Mouse (Mus musculus) heart, embryonic 15.5 days (tissue): ENCODE measurements around the gene Agxt2. TPM values are rescaled to one million over a fixed set of nuclear protein-coding genes. Genes with fewer than 3 reads are reported as not detected.

ENCODE experiments used
- ATAC-seq: fragments of 200-750 bp; cut with Nextera tagmentation; replicated peaks from 2 replicates; pipeline ENCODE4 v1.8.0; 2017; ENCODE audit warnings: low read depth, moderate TSS enrichment; ENCODE audit not compliant: insufficient number of reproducible peaks, insufficient read depth, low FRiP score
- H3K27ac ChIP-seq: fragments of 300-500 bp; sonication (generic); 2 replicates; pipeline ENCODE4 v1.5.1; 2015; ENCODE audit warnings: mild to moderate bottlenecking, inconsistent platforms
- H3K27me3 ChIP-seq: fragments of 300-500 bp; sonication (generic); 2 replicates; pipeline ENCODE4 v1.6.1; 2015; ENCODE audit warnings: inconsistent platforms
- H3K36me3 ChIP-seq: fragments of 300-500 bp; sonication (generic); 2 replicates; pipeline ENCODE4 v1.6.1; 2015; ENCODE audit warnings: mild to moderate bottlenecking, inconsistent platforms
- H3K4me1 ChIP-seq: fragments of 300-500 bp; sonication (generic); replicated peaks from 2 replicates; pipeline ENCODE4 v1.6.1; 2015; ENCODE audit warnings: inconsistent platforms
- H3K4me2 ChIP-seq: fragments of 300-500 bp; sonication (generic); 2 replicates; pipeline ENCODE4 v1.6.1; 2015; ENCODE audit warnings: inconsistent platforms, mild to moderate bottlenecking, moderate library complexity
- H3K4me3 ChIP-seq: fragments of 300-500 bp; sonication (generic); 2 replicates; pipeline ENCODE4 v1.5.1; 2015; ENCODE audit warnings: mild to moderate bottlenecking, inconsistent platforms
- H3K9ac ChIP-seq: fragments of 300-500 bp; sonication (generic); 2 replicates; pipeline ENCODE4 v1.6.1; 2015; ENCODE audit warnings: mild to moderate bottlenecking, inconsistent platforms
- H3K9me3 ChIP-seq: fragments of 300-500 bp; sonication (generic); replicated peaks from 2 replicates; pipeline ENCODE4 v1.6.1; 2016; ENCODE audit warnings: inconsistent platforms
- WGBS: fragments of 180-500 bp; shearing (Covaris S2); methylation state at CpG from one replicate; pipeline ENCODE4 v1.1.7; 2015; ENCODE audit warnings: mixed read lengths; 5-methylcytosine and 5-hydroxymethylcytosine counted together
- polyA plus RNA-seq: library from polyadenylated mRNA; unstranded; fragments of >200 nt; fragmentation: Nextera tagmentation; extraction: Ambion mirVana; gene quantifications from 2 replicates; pipeline ENCODE4 v1.2.1, GENCODE M21; 2015

Gene Agxt2
- polyA plus RNA-seq, 1 experiment from 2014 or later: not detected

DNA sequence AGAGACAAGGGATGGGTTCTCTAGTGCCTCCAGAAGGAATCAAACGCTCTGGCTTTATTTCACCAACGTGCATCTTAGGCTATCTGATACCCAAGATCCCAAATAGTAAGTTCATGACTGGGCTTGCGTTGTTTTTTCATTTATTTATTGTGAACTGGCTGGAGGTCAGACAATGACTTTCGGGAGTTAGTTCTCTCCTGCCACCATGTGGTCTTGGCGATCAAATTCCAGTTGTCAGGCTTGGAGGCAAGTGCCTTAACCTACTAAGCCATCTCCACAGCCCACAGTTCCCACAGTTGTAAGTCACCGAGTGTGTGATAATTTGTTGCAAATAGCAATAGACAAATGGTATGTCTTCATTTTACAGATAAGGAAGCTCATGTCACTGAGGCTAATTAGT lies 81.6 kb downstream of the Agxt2 start:
- Histone ChIP-seq H3K9me3 (no peaks in the 10 kb centered on the region), H3K27me3 (no peaks in the 10 kb centered on the region), H3K4me3 (no peak overlapping the region), H3K36me3 (peaks cover 4% of the 10 kb centered on the region; the same call in 1 of the 2 replicates), H3K4me2 (no peak overlapping the region), H3K27ac (no peak overlapping the region), H3K9ac (no peak overlapping the region), H3K4me1 (no peaks in the 10 kb centered on the region)
- no peak for ATAC-seq
- 71% methylated on average over 6 of the region's 6 CpGs for WGBS

DNA sequence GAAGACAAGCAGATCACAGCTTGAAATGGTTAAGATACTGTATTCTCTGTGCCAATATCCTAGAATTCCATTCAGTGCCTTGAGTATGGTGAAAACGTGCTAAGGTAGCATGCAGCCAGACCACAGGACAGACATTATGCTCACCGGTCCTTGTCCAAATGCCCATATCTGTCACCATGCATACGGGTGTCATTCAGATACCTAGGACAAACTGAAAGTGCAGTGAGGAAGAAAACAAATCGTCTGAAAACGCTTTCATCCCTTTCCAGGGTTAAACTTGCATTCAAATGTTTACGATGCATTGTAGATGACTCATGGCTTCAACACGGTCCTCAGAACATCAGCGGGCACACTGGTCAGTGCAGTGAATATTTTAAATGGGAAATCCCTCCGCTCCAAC lies 83.2 kb downstream of the Agxt2 start:
- Histone ChIP-seq H3K9me3 (no peaks in the 10 kb centered on the region), H3K9ac (no peak overlapping the region), H3K4me3 (no peak overlapping the region), H3K36me3 (peaks cover 9% of the 10 kb centered on the region), H3K27me3 (no peaks in the 10 kb centered on the region), H3K27ac (no peak overlapping the region), H3K4me2 (no peak overlapping the region), H3K4me1 (no peaks in the 10 kb centered on the region)
- 86% methylated on average over 9 of the region's 9 CpGs for WGBS
- ATAC-seq: no peak

DNA sequence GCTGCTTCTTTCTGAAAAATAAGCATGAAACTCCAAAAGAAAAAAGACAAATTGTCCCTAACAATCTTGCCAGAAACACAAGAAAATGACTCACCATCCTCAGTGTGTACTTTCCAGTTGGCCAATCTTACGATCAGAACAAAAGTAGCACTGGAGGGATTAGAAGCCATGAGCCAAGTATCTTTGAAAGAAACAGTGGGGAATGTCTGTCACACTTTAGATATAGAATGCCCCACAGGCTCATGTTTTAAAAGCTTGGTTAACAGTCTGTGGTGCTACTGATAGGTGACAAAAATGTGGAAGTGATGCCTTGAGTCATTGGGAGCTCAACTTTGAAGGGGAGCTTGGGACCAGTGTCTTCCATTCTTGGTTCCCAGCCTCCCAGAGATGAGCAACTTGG lies 83.9 kb downstream of the Agxt2 start:
- Histone ChIP-seq H3K27ac (no peak overlapping the region), H3K36me3 (peaks cover 13% of the 10 kb centered on the region), H3K9me3 (no peaks in the 10 kb centered on the region), H3K4me3 (no peak overlapping the region), H3K9ac (no peak overlapping the region), H3K27me3 (no peaks in the 10 kb centered on the region), H3K4me1 (no peaks in the 10 kb centered on the region), H3K4me2 (no peak overlapping the region)
- 69% methylated on average over 1 of the region's 1 CpGs for WGBS
- ATAC-seq: no peak

GRCm38 (mm10) chr15:10447102-10447501 lies 88.8 kb downstream of the Agxt2 start:
- no peaks in the 10 kb centered on the region for H3K4me1 ChIP-seq
- no peak overlapping the region for H3K9ac ChIP-seq
- H3K27me3 ChIP-seq: no peaks in the 10 kb centered on the region
- no peaks in the 10 kb centered on the region for H3K9me3 ChIP-seq
- no peak overlapping the region for H3K4me3 ChIP-seq
- no peak for ATAC-seq
- H3K27ac ChIP-seq: no peak overlapping the region
- no peak overlapping the region for H3K4me2 ChIP-seq
- 81% methylated on average over 3 of the region's 3 CpGs for WGBS
- peaks cover 35% of the 10 kb centered on the region for H3K36me3 ChIP-seq

Other genes starting within 250 kb of the Agxt2 start
- gene Prlr, start 181.3 kb upstream of the Agxt2 start, polyA plus RNA-seq: 1.9 and 2.0 TPM in 2 replicates
- gene Gm21973, start 33.2 kb upstream of the Agxt2 start, polyA plus RNA-seq: not detected in 2 replicates
- gene Dnajc21, start 112.0 kb downstream of the Agxt2 start, polyA plus RNA-seq: 9.6 and 10.8 TPM in 2 replicates
- 48.5 and 59.9 TPM in 2 replicates for gene Brix1, start 127.4 kb downstream of the Agxt2 start, polyA plus RNA-seq
- 17.9 and 22.9 TPM in 2 replicates for gene Rad1, start 127.5 kb downstream of the Agxt2 start, polyA plus RNA-seq
- gene Ttc23l, start 200.1 kb downstream of the Agxt2 start, polyA plus RNA-seq: not detected in 2 replicates